Mouse (Mus musculus): ENCODE measurements at regions not wholly inside any gene's neighbourhood (a gene's known extent, or its start where the extent isn't known, plus 50 kb on each side); places are given as distances from the start of the nearest gene placed in this dataset.
"Not testable (repeated sequence)": the region's sequence is repeated elsewhere in the genome, so short reads cannot be mapped to it uniquely, and the experiment has no call there.

GRCm38 (mm10) chr14:94363992-94364391 is 473.5 kb upstream of the Pcdh9 start:
- H3K4me1 ChIP-seq (ENCODE audit: insufficient read depth) = no peaks in the 10 kb centered on the region
- no peak for TF ChIP-seq CTCF (IDR thresholded peaks at IDR 0.05; ENCODE audit: low read depth)
- no peak for DNase-seq

DNA sequence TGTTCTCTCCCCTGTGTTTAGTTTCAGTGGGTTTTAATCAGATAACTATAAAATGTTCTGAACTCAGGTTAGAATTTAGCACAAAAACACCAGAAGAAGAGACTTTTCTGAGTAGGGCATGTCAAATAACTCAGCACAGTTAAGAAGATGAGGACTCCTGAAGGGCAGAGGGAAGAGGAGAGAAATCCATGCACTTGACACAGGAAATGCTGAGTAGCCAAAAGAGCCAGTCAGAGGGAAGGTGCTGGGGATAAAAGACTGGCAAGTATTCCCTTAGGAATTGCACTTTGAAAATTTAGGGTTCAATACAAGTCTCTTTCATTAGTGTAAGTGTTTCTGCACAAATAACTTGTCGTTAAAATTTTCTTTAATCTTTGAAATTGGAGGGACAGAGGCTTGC is 472.4 kb upstream of the Pcdh9 start:
- 15% methylated on average over 1 of the region's 1 CpGs for WGBS
- Histone ChIP-seq H3K27ac (ENCODE audit: low read depth, low read length) (no peak overlapping the region), H3K36me3 (ENCODE audit: insufficient read depth) (no peaks in the 10 kb centered on the region), H3K4me2 (ENCODE audit: low read depth) (no peak overlapping the region), H3K9ac (no peak overlapping the region), H3K9me3 (ENCODE audit: low read length) (no peaks in the 10 kb centered on the region), H3K27me3 (ENCODE audit: insufficient read depth, low read length) (no peaks in the 10 kb centered on the region), H3K4me1 (ENCODE audit: insufficient read depth) (no peaks in the 10 kb centered on the region), H3K4me3 (ENCODE audit: low read depth, low read length) (no peak overlapping the region)
- no peak for TF ChIP-seq CTCF (IDR thresholded peaks at IDR 0.05; ENCODE audit: low read depth)
- ATAC-seq (no peak), DNase-seq (no peak)

More at GRCm38 (mm10) chr14:94363992-94364391, 473.5 kb upstream of the Pcdh9 start:
- ATAC-seq = no peak
- no peak overlapping the region for H3K4me2 ChIP-seq (ENCODE audit: low read depth)
- no peaks in the 10 kb centered on the region for H3K36me3 ChIP-seq (ENCODE audit: insufficient read depth)
- no peak overlapping the region for H3K4me3 ChIP-seq (ENCODE audit: low read depth, low read length)
- no peaks in the 10 kb centered on the region for H3K9me3 ChIP-seq (ENCODE audit: low read length)
- H3K27ac ChIP-seq (ENCODE audit: low read depth, low read length) = no peak overlapping the region
- H3K9ac ChIP-seq = no peak overlapping the region
- H3K27me3 ChIP-seq (ENCODE audit: insufficient read depth, low read length) = no peaks in the 10 kb centered on the region

GRCm38 (mm10) chr14:94340555-94340954 is 450.1 kb upstream of the Pcdh9 start:
- no peaks in the 10 kb centered on the region for H3K36me3 ChIP-seq (ENCODE audit: insufficient read depth)
- no peaks in the 10 kb centered on the region for H3K27me3 ChIP-seq (ENCODE audit: insufficient read depth, low read length)
- H3K4me2 ChIP-seq (ENCODE audit: low read depth) = no peak overlapping the region
- no peaks in the 10 kb centered on the region for H3K4me1 ChIP-seq (ENCODE audit: insufficient read depth)
- no peak for DNase-seq
- 79% methylated on average over 3 of the region's 3 CpGs for WGBS
- TF ChIP-seq CTCF (IDR thresholded peaks at IDR 0.05; ENCODE audit: low read depth) = no peak
- H3K9me3 ChIP-seq (ENCODE audit: low read length) = no peaks in the 10 kb centered on the region
- no peak for ATAC-seq
- H3K27ac ChIP-seq (ENCODE audit: low read depth, low read length) = no peak overlapping the region
- H3K9ac ChIP-seq = no peak overlapping the region
- no peak overlapping the region for H3K4me3 ChIP-seq (ENCODE audit: low read depth, low read length)

DNA sequence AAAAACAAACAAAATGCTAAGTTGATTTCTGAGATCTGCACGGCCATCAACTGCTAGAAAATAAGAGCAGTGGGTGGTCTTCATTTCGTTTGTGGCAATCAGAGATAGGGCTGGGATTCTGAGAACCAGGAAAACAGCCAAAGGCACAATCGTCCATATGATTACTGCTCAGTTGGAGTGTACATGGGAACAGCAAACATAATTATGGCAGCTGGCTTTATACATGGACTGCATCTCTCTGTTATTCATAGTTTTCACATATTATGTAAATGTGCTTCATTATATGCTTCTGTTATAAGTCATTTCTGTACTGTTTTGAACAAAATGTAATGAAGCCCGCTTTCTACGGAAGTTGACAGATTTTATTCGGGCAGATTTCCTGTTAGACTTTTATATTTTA is 418.8 kb upstream of the Pcdh9 start:
- DNase-seq (peak; percentile 22), ATAC-seq (peak; percentile 71)
- whole genome bisulfite sequencing = 38% methylated on average over 6 of the region's 6 CpGs
- no peak overlapping the region for H3K4me3 ChIP-seq (ENCODE audit: low read depth, low read length)
- H3K9me3 ChIP-seq (ENCODE audit: low read length) = no peaks in the 10 kb centered on the region
- H3K9ac ChIP-seq = no peak overlapping the region
- no peak overlapping the region for H3K4me2 ChIP-seq (ENCODE audit: low read depth)
- H3K27me3 ChIP-seq (ENCODE audit: insufficient read depth, low read length) = no peaks in the 10 kb centered on the region
- H3K4me1 ChIP-seq (ENCODE audit: insufficient read depth) = no peaks in the 10 kb centered on the region
- no peak overlapping the region for H3K27ac ChIP-seq (ENCODE audit: low read depth, low read length)
- TF ChIP-seq CTCF (IDR thresholded peaks at IDR 0.05; ENCODE audit: low read depth) = no peak
- H3K36me3 ChIP-seq (ENCODE audit: insufficient read depth) = no peaks in the 10 kb centered on the region

GRCm38 (mm10) chr14:94305615-94306014 is 415.1 kb upstream of the Pcdh9 start:
- not testable (repeated sequence) for H3K9ac ChIP-seq; H3K4me3 ChIP-seq (ENCODE audit: low read depth, low read length); H3K27ac ChIP-seq (ENCODE audit: low read depth, low read length); ATAC-seq; H3K27me3 ChIP-seq (ENCODE audit: insufficient read depth, low read length); DNase-seq; H3K36me3 ChIP-seq (ENCODE audit: insufficient read depth); H3K4me2 ChIP-seq (ENCODE audit: low read depth); H3K4me1 ChIP-seq (ENCODE audit: insufficient read depth); H3K9me3 ChIP-seq (ENCODE audit: low read length)
- WGBS = 43% methylated on average over 2 of the region's 2 CpGs

GRCm38 (mm10) chr14:94294318-94294717 is 403.8 kb upstream of the Pcdh9 start:
- Histone ChIP-seq H3K4me2 (ENCODE audit: low read depth) (no peak overlapping the region), H3K27ac (ENCODE audit: low read depth, low read length) (no peak overlapping the region), H3K4me1 (ENCODE audit: insufficient read depth) (no peaks in the 10 kb centered on the region), H3K4me3 (ENCODE audit: low read depth, low read length) (no peak overlapping the region), H3K36me3 (ENCODE audit: insufficient read depth) (no peaks in the 10 kb centered on the region), H3K27me3 (ENCODE audit: insufficient read depth, low read length) (no peaks in the 10 kb centered on the region), H3K9me3 (ENCODE audit: low read length) (no peaks in the 10 kb centered on the region), H3K9ac (no peak overlapping the region)
- TF ChIP-seq CTCF (IDR thresholded peaks at IDR 0.05; ENCODE audit: low read depth) = no peak
- DNase-seq (no peak), ATAC-seq (no peak)
